Mouse (Mus musculus): ENCODE measurements around the gene Hand1.
"Not testable (repeated sequence)": the region's sequence is repeated elsewhere in the genome, so short reads cannot be mapped to it uniquely, and the experiment has no call there.

Gene Hand1

GRCm38 (mm10) chr11:57833296-57833977 is 819 bp upstream of the Hand1 start:
- DNase-seq (ENCODE audit: low spot score in 2 of 2) = no peak

- no peak for DNase-seq (ENCODE audit: low spot score in 2 of 2)
These were observed 757 bp downstream of the Hand1 start for GRCm38 (mm10) chr11:57831861-57832260.

DNA sequence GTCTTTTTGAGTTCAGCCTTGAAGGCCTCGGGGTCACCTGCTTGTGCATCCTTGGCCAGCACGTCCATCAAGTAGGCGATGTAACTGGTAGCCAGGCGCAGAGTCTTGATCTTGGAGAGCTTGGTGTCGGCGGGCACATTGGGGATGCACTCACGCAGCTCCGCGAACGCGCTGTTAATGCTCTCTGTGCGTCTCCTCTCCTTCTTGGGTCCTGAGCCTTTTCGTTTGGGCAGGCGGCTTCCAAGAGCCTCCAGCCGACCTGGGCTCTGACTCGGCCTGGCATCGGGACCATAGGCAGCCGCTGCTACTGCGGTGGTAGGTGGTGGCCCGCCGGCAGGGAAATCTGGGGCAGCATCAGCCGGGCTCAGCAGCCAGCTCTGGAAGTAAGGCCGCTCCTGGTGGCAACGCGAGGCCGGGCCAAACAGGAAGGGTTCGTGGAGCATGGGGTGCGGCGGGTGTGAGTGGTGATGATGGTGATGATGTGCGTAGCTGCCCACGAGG is 1.3 kb downstream of the Hand1 start:
- DNase-seq (ENCODE audit: low spot score in 2 of 2) = no peak

DNA sequence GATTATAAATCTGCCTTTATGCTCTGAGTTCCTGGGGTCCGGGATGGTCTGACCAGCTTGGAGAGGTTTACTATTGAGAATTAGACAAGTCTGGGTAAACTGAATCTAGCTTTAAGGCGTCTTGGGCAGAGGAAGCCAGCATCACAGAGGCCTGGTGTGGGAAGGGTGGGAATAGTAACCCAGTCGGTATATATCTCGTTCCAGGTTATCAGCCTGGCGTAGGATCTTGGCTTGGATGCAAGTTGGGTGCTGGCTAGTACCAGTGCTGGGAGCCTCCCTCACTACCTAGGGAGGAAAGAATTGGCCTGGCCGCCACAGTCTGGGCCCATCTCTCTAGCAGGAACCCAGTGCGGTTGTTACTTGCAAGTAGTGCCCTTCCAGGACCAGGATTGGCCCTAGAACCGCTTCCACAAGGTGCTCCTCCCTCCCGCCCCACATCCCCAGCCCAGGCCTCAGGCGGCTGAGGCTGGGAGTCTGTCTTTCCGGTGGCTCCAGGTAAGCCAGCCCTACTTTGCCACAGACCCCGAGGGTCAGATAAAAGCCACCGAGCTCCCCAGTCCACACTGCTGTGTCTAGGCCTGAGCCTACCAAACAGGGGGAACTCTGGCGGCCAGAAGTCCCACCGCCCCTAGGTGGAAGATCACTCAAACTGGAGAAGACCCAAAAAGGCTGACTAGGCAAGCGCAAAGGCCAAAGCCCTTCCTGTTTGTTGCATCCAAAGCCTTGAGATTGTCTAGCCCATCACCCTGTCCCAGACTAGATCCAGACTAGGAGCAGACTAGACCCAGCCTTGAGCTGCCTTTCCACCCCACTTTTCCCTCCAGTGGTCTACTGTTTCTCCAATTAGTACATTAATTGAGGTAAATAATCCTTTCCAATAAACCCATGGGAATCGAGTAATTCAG is 2.5 kb downstream of the Hand1 start:
- no peak for DNase-seq (ENCODE audit: low spot score in 2 of 2)

DNA sequence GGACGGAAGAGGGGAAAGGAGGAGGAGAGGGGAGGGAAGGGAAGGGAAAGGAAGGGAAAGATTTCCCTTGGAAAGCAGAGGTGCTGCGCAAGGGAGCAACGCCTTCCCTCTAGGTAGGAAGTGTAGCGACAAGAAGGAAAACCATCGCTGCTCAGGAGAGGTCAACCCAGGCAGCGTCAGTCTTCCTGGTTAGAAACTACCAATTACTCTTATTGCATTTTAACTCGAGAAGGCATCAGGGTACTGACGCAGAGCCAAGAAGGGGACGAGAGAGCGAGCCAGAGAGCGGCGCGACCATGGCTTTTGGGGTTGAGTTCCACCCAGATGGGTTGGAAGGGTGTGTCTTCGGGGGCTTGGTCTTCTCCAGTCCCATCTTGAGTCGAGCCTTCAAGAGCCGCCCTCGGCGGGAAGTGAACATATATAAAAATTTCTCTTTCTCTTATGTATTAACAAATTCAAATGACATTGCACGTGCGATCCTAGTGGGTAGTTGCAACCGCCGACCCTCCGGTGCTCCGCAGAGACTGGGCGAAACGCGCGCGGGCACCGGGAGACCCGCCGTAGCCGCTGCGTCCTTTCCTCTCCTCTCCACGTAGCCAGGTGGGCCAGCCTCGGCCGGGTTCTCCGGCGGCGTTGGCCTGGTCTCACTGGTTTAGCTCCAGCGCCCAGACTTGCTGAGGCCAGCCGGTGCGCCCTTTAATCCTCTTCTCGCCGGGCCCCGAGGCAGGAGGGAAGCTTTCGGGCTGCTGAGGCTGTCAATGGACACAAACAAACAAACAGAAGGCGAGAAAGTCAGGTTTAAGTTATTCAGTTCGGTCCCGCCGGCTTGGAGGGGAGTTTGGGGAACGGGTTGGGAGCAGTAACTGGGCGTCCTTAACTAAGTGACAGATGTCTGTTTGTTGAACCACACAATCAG is 3.4 kb downstream of the Hand1 start:
- no peak for DNase-seq (ENCODE audit: low spot score in 2 of 2)

DNA sequence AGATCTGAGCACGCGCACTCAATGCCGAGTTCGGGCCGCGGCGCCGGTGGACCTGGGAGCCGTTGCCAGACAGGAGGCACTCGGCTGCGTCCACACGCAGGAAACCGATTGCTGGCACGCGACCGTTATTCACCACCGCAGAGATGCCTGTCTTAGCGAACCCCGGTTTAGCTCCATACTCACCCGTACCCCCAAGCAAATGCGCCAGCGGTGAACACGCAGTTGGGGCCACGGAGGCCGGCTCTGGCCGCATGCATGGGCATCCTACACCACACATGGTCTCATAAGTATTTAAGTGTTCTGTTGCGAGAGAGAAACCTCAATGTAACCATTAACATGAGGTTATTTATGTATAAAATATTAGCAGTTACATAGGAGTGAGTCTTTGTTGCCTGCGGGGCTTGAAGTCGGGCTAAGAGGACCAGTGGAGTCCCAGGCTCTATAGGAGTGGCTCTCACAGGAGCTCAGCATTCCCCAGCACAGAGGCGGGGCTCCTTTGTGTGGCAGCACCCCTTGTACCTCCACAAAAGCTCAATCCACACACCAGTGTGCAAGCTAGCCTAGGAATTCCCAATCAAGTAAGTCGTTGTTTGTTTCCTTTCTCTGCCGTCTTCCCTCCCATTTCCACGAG is 4.6 kb downstream of the Hand1 start:
- DNase-seq (ENCODE audit: low spot score in 2 of 2) = no peak

DNA sequence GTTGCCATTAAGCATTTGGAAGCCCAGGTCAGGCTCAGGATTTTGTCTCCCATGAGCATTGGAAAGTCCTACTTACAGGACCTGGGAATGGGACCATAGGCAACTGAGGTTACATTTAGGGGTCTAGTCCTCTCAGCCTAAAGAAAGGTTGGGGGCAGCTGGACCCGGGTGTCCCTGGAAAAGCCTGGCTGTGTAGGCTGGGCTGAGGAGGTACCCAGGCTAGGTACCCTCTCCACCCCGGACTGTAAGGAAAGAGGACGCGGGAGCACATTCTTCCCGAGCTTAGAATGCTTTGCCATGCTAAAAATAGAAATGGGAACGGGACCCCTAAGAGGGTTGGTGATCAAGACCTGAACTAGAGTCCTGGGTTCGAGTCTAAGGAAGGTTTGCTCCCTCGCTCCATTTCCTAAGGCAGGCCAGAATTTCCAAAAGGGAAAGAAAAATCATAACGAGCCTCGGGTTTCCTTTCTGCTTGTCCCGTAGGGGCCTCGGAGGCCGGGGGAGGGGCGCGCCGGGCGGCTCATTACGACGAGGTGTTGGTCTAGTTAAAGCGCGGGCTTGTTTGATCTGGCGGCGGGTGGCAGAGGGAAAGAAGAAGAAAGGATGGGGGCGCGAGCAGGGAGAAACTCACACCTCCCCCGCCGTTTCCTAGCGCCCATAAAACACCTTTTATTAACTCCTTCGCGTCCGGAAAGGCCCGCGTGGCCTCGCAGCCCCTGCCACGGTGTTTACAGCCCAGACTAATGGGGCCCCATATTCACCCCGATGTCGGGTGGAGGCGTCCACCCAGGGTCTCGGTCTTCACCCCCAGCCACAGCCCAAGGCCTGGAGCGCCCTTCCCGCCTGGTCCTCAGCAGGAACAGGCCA is 5.3 kb downstream of the Hand1 start:
- no peak for DNase-seq (ENCODE audit: low spot score in 2 of 2)

GRCm38 (mm10) chr11:57825234-57825633 is 7.4 kb downstream of the Hand1 start:
- not testable (repeated sequence) for DNase-seq (ENCODE audit: low spot score in 2 of 2)

- no peak for DNase-seq (ENCODE audit: low spot score in 2 of 2)
These were observed 8.9 kb downstream of the Hand1 start for GRCm38 (mm10) chr11:57823714-57824113.

- not testable (repeated sequence) for DNase-seq (ENCODE audit: low spot score in 2 of 2)
These were observed 9.5 kb downstream of the Hand1 start for GRCm38 (mm10) chr11:57823159-57823558.

- peak; percentile 69 to 75 for DNase-seq (ENCODE audit: low spot score in 2 of 2)
These were observed 12.5 kb downstream of the Hand1 start for GRCm38 (mm10) chr11:57819999-57820581.

- no peak for DNase-seq (ENCODE audit: low spot score in 2 of 2)
These were observed 14.4 kb downstream of the Hand1 start for GRCm38 (mm10) chr11:57818189-57818588.

DNA sequence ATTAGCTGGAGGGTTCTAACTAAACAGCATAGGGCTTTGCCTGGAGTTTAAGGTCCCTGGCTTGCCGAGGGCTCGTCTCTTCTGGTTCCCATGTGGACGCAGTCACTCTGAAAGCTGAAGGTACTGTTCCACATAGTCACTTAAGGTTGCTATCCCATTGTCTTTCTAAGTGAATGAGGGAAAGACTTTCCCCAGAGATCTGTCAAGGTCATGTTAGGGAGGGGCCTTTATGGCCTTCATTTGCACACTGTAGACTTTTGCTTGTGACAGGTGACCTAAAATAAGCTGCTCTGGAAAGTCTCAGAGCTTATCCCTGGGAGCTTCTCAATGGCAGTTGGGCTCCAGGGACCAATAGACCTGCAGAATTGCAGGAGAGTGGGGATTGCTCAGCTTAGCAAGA is 19.0 kb downstream of the Hand1 start:
- DNase-seq (ENCODE audit: low spot score in 2 of 2) = no peak

DNA sequence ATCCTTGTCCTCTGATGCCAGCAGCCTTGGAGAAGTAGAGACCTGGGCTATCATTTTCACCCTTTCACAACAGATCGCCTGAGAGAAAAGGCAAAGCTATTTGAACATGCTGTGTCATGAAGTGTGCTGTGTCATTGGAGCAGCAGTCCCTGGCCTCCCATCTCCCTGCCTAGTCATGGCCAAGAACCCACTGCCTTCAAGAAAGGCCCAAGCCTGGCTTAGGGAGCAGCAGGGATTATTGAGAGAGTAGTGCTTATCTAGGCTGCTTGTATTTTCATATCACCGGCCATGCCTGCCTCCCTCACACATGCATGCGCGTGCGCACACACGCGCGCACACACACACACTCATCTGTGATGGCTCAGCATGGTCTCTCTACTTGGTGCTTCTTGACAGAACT is 20.4 kb downstream of the Hand1 start:
- DNase-seq (ENCODE audit: low spot score in 2 of 2) = no peak

DNA sequence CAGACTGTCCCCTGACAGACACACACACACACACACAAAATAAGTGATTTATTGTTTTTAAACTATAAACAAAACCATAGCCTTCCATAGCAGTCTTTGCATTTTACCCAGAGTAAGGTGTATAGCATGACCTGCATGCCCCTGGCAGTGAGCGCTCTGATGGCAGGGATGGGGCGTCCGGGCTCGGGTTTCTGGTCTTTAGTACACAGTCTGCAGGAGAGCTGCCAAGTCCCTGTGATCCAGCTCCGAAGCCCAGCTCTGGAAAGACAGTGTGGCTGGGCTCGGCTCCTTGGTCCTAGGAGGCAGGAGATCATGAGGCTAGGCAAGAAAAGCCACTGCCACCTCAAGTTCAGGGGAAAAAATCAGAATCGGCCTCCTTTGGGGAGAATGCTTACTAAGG is 21.6 kb downstream of the Hand1 start:
- DNase-seq (ENCODE audit: low spot score in 2 of 2) = no peak

DNA sequence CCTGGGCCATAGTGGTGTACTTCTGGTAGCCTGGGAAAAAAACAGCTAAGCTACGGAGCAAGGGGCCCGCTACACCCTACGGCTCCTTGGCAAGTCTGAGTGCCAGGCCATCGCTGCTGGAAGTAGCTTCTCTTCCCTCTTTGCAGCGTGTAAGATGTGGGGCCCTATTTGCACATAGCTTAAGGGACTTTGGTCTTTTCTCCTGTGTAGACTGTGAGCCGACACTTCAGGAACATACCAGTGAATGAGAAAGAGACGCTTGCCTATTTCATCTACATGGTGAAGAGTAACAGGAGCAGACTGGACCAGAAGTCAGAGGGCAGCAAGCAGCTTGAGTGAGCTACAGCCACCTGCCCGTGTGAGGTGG is 22.9 kb downstream of the Hand1 start:
- DNase-seq (ENCODE audit: low spot score in 2 of 2) = no peak

DNA sequence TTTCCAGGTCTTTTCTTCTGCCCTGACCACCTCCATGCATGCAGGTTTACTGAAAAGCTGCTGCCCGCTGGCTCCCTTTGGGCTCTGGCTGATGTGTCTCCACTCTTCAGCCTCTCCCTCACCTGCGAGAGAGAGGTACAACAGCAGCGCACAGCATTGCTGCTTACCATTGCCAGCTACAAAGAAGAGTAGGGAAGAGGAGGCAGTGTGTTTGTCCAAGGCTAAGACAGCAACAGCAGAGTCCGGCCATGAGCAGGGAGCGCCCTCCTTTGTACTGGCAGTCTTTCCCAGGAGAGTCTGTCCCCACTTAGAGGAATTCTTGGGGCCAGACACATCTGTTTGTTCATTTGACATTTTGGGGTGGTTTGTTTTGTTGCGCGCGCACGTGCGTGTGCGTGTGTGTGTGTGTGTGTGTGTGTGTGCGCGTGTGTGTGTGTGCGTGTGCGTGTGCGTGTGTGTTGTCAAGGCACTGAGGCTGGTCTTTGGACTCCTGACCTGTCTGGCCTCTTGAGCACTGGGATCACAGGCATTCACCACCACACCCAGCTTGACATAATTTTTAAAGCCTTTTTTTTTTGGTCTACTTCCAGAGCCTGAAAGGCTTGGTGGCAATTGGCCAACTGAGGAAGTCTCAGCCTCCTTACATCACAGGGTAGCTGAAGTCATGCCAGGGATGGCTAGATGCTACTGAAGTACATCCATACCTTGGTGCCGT is 23.4 kb downstream of the Hand1 start:
- no peak for DNase-seq (ENCODE audit: low spot score in 2 of 2)

DNA sequence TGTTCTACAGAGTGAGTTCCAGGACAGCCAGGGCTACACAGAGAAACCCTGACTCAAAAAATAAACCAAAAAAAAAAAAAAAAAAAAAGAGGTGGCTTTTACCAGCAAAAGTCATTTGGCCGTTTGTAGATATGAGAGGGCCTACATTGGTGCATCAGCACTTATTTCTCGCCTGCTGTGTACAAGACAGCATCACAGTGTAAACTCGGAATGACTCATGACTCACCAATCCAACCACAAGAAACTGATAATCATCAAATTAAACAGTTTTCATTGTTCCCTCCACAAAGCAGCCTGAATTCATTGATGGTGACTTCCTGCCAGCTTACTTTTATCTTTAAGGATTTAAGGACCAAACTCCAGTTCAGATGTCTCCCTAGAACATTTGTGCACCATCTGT is 27.6 kb downstream of the Hand1 start:
- no peak for DNase-seq (ENCODE audit: low spot score in 2 of 2)

DNA sequence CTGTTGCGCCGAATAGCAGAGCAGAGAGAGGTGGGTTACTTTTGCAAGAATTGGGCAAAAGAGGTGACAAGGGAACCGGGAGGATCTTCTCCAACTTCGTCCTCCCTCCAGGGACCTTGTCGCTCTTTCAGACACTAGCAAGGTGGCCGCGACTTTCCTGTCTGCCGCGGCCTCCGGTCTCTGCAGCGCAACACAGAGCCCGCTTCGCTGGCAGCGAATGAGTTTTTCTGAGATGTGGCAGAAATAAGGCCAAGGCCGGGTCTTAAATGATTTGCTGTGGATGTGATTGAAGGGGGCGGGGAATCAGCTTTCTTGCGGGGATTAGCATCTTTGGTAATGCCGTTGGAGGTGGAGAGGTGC is 30.1 kb downstream of the Hand1 start:
- DNase-seq (ENCODE audit: low spot score in 2 of 2) = peak; percentile 17 to 23
